Mouse (Mus musculus): ENCODE results near the gene Gnat3. TPM values are rescaled to one million over a fixed set of nuclear protein-coding genes. Genes with fewer than 3 reads are reported as not detected.
"Not testable (repeated sequence)": the region's sequence is repeated elsewhere in the genome, so short reads cannot be mapped to it uniquely, and the experiment has no call there.

Gene Gnat3
- 0.35 and 0.36 TPM in 2 replicates for polyA plus RNA-seq (2014; fragmentation: Nextera tagmentation; extraction: Ambion mirVana)

DNA sequence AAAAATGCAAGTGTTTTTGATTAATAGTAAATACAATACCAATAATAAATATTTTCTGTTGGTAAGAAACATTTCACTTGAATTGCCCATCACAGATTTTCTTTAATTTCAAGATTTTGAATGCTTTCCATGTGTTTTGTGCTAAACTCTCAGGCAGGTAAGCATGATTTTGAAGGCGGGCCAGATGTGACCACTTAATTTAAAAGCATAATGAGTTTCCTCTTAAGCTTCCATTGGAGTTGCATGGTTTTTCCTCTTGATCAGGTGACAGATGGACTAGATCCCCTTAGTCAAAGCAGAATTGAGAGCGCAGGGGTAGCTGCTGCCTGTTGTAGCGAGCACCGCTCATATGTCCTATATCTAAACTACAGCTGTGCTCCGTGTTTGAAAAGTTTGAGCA, at the start of gene Gnat3:
TSS of gene Gnat3 (plus strand) at position 301 of the 400 bp plus-strand sequence.
- 69% methylated on average over 5 of the region's 5 CpGs for WGBS
- H3K27ac ChIP-seq (replicated peaks; ENCODE audit: low read depth, low read length), result no peak within 1 kb of the TSS
- no peak within 1 kb of the TSS for H3K9ac ChIP-seq (replicated peaks; ENCODE audit: low read length)
- no peaks in the 10 kb centered on the region for H3K4me1 ChIP-seq (ENCODE audit: control insufficient read depth, insufficient read depth, low read length)
- no peaks in the 10 kb centered on the region for H3K27me3 ChIP-seq (ENCODE audit: control insufficient read depth, insufficient read depth, low read length)
- H3K36me3 ChIP-seq (replicated peaks; ENCODE audit: control insufficient read depth, insufficient read depth, low read depth, low read length), result no peaks in the 10 kb centered on the region
- ATAC-seq (replicated peaks; ENCODE audit: insufficient number of reproducible peaks, low FRiP score, low TSS enrichment, low read depth), result no peak
- H3K4me2 ChIP-seq (ENCODE audit: low read depth, low read length), result no peak within 1 kb of the TSS
- H3K4me3 ChIP-seq (ENCODE audit: low read depth, low read length), result no peak within 1 kb of the TSS
- H3K9me3 ChIP-seq (replicated peaks; ENCODE audit: control insufficient read depth, low read length), result no peaks in the 10 kb centered on the region
- no peak for DNase-seq (ENCODE audit: low spot score)

DNA sequence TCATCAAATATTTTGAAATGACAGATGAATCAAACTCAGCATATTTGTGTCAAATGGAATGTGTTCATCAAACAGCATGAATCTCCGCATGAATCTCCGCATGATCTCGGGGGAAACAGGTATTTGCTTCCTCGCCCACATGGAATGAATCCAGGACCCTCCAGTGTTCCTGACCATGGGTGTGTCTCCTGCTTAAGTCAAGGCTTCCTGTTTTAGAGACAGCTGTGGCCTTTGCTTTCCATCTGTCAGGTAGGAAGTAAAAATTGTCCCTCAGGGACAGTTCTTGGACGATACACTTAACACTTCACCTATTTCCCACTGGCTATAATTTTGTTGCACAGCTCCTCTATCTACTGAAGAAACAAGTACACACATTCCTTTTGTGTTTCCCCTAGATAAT, 43.4 kb upstream of the Gnat3 start:
- 76% methylated on average over 5 of the region's 5 CpGs for whole genome bisulfite sequencing
- no peaks in the 10 kb centered on the region for H3K9me3 ChIP-seq (replicated peaks; ENCODE audit: control insufficient read depth, low read length)
- ATAC-seq (replicated peaks; ENCODE audit: insufficient number of reproducible peaks, low FRiP score, low TSS enrichment, low read depth), result no peak
- no peaks in the 10 kb centered on the region for H3K4me1 ChIP-seq (ENCODE audit: control insufficient read depth, insufficient read depth, low read length)
- no peak overlapping the region for H3K4me3 ChIP-seq (ENCODE audit: low read depth, low read length)
- H3K9ac ChIP-seq (replicated peaks; ENCODE audit: low read length), result no peak overlapping the region
- no peak overlapping the region for H3K4me2 ChIP-seq (ENCODE audit: low read depth, low read length)
- no peaks in the 10 kb centered on the region for H3K27me3 ChIP-seq (ENCODE audit: control insufficient read depth, insufficient read depth, low read length)
- no peak overlapping the region for H3K27ac ChIP-seq (replicated peaks; ENCODE audit: low read depth, low read length)
- H3K36me3 ChIP-seq (replicated peaks; ENCODE audit: control insufficient read depth, insufficient read depth, low read depth, low read length), result no peaks in the 10 kb centered on the region
- no peak for DNase-seq (ENCODE audit: low spot score)

DNA sequence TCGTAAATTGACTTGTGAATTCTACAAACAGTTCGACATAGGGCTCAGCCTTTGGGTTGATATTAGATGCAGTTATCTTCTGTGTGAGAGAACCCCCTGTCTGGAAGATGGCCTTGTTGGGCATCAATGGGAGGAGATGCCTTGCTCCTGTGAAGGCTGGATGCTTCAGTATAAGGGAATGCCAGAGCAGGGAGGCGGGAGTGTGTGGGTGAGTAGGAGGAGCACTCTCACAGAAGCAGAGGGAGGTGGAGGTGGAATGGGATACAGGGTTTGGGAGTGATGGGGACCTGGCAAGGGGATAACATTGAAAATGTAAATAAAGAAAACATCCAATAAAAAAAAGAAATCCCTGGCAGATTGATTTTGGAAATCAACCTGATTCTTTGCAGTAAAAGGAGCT, 38.7 kb upstream of the Gnat3 start:
- no peaks in the 10 kb centered on the region for H3K27me3 ChIP-seq (ENCODE audit: control insufficient read depth, insufficient read depth, low read length)
- WGBS, result 81% methylated on average over 3 of the region's 3 CpGs
- no peak overlapping the region for H3K4me3 ChIP-seq (ENCODE audit: low read depth, low read length)
- H3K4me1 ChIP-seq (ENCODE audit: control insufficient read depth, insufficient read depth, low read length), result no peaks in the 10 kb centered on the region
- no peak overlapping the region for H3K9ac ChIP-seq (replicated peaks; ENCODE audit: low read length)
- H3K9me3 ChIP-seq (replicated peaks; ENCODE audit: control insufficient read depth, low read length), result no peaks in the 10 kb centered on the region
- H3K27ac ChIP-seq (replicated peaks; ENCODE audit: low read depth, low read length), result no peak overlapping the region
- no peak for ATAC-seq (replicated peaks; ENCODE audit: insufficient number of reproducible peaks, low FRiP score, low TSS enrichment, low read depth)
- no peaks in the 10 kb centered on the region for H3K36me3 ChIP-seq (replicated peaks; ENCODE audit: control insufficient read depth, insufficient read depth, low read depth, low read length)
- no peak overlapping the region for H3K4me2 ChIP-seq (ENCODE audit: low read depth, low read length)
- no peak for DNase-seq (ENCODE audit: low spot score)

DNA sequence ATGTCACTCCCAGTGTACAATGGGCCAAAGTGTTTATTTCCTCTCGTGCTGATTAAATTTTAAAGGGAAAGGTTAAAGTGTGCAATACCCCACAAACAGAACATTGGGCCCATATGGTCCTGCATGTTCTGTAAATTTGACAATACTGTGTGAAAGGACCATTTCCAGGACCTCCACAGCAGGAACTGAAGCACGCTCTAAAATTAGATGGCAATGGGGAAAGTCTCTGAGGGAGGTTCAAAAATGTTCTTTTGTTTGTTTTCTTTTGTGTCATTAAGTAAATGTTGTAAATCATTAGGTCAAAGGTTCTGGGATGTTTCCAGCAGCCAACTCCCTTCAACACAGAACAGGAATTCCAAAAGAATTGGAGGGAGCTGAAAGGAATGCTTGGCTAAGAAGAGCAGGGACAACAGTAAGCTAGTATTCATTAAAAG, 38.2 kb upstream of the Gnat3 start:
- Histone ChIP-seq H3K9ac (replicated peaks; ENCODE audit: low read length) (no peak overlapping the region), H3K36me3 (replicated peaks; ENCODE audit: control insufficient read depth, insufficient read depth, low read depth, low read length) (no peaks in the 10 kb centered on the region), H3K27me3 (ENCODE audit: control insufficient read depth, insufficient read depth, low read length) (no peaks in the 10 kb centered on the region), H3K4me3 (ENCODE audit: low read depth, low read length) (no peak overlapping the region), H3K4me2 (ENCODE audit: low read depth, low read length) (no peak overlapping the region), H3K4me1 (ENCODE audit: control insufficient read depth, insufficient read depth, low read length) (no peaks in the 10 kb centered on the region), H3K27ac (replicated peaks; ENCODE audit: low read depth, low read length) (no peak overlapping the region), H3K9me3 (replicated peaks; ENCODE audit: control insufficient read depth, low read length) (no peaks in the 10 kb centered on the region)
- ATAC-seq (replicated peaks; ENCODE audit: insufficient number of reproducible peaks, low FRiP score, low TSS enrichment, low read depth), result no peak
- no peak for DNase-seq (ENCODE audit: low spot score)
- WGBS, result 40% methylated on average over 2 of the region's 2 CpGs

DNA sequence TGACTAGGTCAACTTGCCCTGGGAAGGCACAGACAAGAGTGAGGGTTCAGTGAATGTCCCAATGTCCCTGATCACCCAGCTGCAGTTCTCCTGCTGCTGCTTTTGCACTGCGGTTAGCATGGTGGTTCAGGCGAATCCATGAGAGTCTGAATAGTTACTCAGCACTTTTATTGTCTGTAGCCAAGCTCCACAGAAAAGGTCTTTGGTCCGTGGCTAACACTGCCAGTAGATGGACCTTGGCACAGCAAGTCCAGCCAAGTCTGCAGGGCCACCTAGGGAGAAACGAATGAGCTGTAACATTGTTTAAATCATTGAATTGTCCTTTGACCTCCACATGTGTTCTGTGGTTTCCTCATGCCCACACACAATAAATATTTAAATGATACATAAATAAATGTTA, 33.9 kb upstream of the Gnat3 start:
- Histone ChIP-seq H3K9me3 (replicated peaks; ENCODE audit: control insufficient read depth, low read length) (no peaks in the 10 kb centered on the region), H3K4me2 (ENCODE audit: low read depth, low read length) (no peak overlapping the region), H3K9ac (replicated peaks; ENCODE audit: low read length) (no peak overlapping the region), H3K4me1 (ENCODE audit: control insufficient read depth, insufficient read depth, low read length) (no peaks in the 10 kb centered on the region), H3K27ac (replicated peaks; ENCODE audit: low read depth, low read length) (no peak overlapping the region), H3K36me3 (replicated peaks; ENCODE audit: control insufficient read depth, insufficient read depth, low read depth, low read length) (no peaks in the 10 kb centered on the region), H3K27me3 (ENCODE audit: control insufficient read depth, insufficient read depth, low read length) (no peaks in the 10 kb centered on the region), H3K4me3 (ENCODE audit: low read depth, low read length) (no peak overlapping the region)
- DNase-seq (ENCODE audit: low spot score), result no peak
- WGBS, result 32% methylated on average over 4 of the region's 4 CpGs
- no peak for ATAC-seq (replicated peaks; ENCODE audit: insufficient number of reproducible peaks, low FRiP score, low TSS enrichment, low read depth)

DNA sequence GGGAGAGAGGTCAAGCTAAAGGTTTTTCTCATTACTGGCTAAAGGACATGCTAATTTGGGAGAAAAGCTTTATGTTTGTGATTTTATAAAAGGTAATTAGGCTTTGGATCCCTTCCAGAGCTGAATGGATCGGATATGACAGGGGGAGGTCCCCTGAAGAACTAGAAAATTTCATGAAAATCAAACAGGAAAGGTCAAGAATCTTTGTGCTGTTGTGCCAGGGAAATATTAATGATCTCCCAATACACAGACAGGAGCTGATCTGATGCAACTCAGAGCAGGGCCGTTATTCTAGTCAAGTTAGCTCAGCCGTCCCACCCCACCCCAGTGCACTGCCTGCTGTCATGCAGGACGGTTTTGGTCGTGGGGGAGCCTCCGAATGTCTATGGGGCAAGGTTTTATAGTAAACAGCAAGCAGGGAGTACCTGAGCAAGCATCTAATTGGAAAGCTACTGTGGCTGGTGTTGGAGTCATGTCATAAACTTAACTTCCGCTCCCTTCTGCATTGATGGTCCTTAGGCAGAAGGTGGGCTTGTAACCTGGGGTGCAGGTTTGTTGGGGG, 33.3 kb upstream of the Gnat3 start:
- ATAC-seq (replicated peaks; ENCODE audit: insufficient number of reproducible peaks, low FRiP score, low TSS enrichment, low read depth) (no peak), DNase-seq (ENCODE audit: low spot score) (no peak)
- Histone ChIP-seq H3K9ac (replicated peaks; ENCODE audit: low read length) (no peak overlapping the region), H3K9me3 (replicated peaks; ENCODE audit: control insufficient read depth, low read length) (no peaks in the 10 kb centered on the region), H3K4me2 (ENCODE audit: low read depth, low read length) (no peak overlapping the region), H3K27me3 (ENCODE audit: control insufficient read depth, insufficient read depth, low read length) (no peaks in the 10 kb centered on the region), H3K4me3 (ENCODE audit: low read depth, low read length) (no peak overlapping the region), H3K4me1 (ENCODE audit: control insufficient read depth, insufficient read depth, low read length) (no peaks in the 10 kb centered on the region), H3K36me3 (replicated peaks; ENCODE audit: control insufficient read depth, insufficient read depth, low read depth, low read length) (no peaks in the 10 kb centered on the region), H3K27ac (replicated peaks; ENCODE audit: low read depth, low read length) (no peak overlapping the region)
- 61% methylated on average over 7 of the region's 7 CpGs for WGBS

DNA sequence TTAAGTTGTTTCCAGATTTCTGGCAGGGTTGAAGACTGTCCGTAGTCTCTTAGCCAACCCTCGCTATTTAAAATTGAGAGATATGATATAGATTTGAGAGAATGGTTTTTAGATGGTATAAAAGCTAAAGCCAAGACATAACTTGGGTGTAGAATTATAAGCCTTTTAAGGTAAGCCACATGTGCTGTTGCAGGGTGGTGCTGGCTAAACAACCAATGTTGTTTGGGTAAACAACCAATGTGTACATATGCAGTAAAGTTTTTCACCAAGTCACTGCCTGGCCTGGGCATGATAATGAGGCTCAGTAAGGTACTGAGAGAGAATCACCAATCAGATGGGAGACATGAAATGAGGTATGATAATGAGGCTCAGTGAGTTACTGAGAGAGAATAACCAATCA, 30.8 kb upstream of the Gnat3 start:
- not testable (repeated sequence) for H3K9me3 ChIP-seq (replicated peaks; ENCODE audit: control insufficient read depth, low read length); H3K36me3 ChIP-seq (replicated peaks; ENCODE audit: control insufficient read depth, insufficient read depth, low read depth, low read length); H3K27ac ChIP-seq (replicated peaks; ENCODE audit: low read depth, low read length); H3K4me2 ChIP-seq (ENCODE audit: low read depth, low read length); H3K4me3 ChIP-seq (ENCODE audit: low read depth, low read length); H3K4me1 ChIP-seq (ENCODE audit: control insufficient read depth, insufficient read depth, low read length); H3K9ac ChIP-seq (replicated peaks; ENCODE audit: low read length); ATAC-seq (replicated peaks; ENCODE audit: insufficient number of reproducible peaks, low FRiP score, low TSS enrichment, low read depth); DNase-seq (ENCODE audit: low spot score); H3K27me3 ChIP-seq (ENCODE audit: control insufficient read depth, insufficient read depth, low read length)
- 95% methylated on average over 2 of the region's 2 CpGs for WGBS

DNA sequence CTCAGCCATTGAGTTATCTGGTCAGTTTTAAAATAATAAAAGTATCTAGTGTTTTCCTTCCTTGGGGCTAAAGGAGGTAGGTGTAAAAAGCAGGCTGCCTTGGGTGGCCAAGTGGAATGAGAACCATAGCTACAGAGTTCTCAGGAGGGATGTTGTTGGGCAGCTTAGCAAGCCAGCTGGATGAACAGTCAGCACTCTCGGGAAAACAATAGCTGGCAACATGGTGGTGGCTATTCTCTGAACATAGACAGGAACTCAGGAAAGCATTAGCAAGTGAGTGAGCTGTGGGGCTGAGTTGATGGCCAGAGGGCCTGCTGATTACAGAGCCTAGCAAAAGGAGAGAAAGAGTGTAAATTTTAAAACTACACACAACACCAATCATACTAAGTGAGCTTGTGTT, 27.8 kb upstream of the Gnat3 start:
- DNase-seq (ENCODE audit: low spot score) (no peak), ATAC-seq (replicated peaks; ENCODE audit: insufficient number of reproducible peaks, low FRiP score, low TSS enrichment, low read depth) (no peak)
- H3K9me3 ChIP-seq (replicated peaks; ENCODE audit: control insufficient read depth, low read length), result no peaks in the 10 kb centered on the region
- no peaks in the 10 kb centered on the region for H3K27me3 ChIP-seq (ENCODE audit: control insufficient read depth, insufficient read depth, low read length)
- H3K27ac ChIP-seq (replicated peaks; ENCODE audit: low read depth, low read length), result no peak overlapping the region
- H3K4me3 ChIP-seq (ENCODE audit: low read depth, low read length), result no peak overlapping the region
- no peak overlapping the region for H3K4me2 ChIP-seq (ENCODE audit: low read depth, low read length)
- H3K4me1 ChIP-seq (ENCODE audit: control insufficient read depth, insufficient read depth, low read length), result no peaks in the 10 kb centered on the region
- no peak overlapping the region for H3K9ac ChIP-seq (replicated peaks; ENCODE audit: low read length)
- H3K36me3 ChIP-seq (replicated peaks; ENCODE audit: control insufficient read depth, insufficient read depth, low read depth, low read length), result no peaks in the 10 kb centered on the region
- WGBS, result 75% methylated on average over 1 of the region's 1 CpGs

Data from embryonic facial prominence, embryonic 11.5 days (tissue).